Mouse (Mus musculus) hindbrain, embryonic 10.5 days (tissue): ENCODE measurements around the gene Nsun6. TPM values are rescaled to one million over a fixed set of nuclear protein-coding genes. Genes with fewer than 3 reads are reported as not detected.

Experiments
- DNase-seq: peaks from one replicate; pipeline ENCODE4 v3.0.0-alpha.2; 2017; ENCODE audit warnings: low spot score
- H3K27ac ChIP-seq: fragments of 300-500 bp; sonication (generic); 2 replicates; pipeline ENCODE4 v1.5.1; 2016; ENCODE audit warnings: mild to moderate bottlenecking, moderate library complexity
- H3K27me3 ChIP-seq: fragments of 300-500 bp; sonication (generic); 2 replicates; pipeline ENCODE4 v1.6.1; 2016; ENCODE audit warnings: mild to moderate bottlenecking; ENCODE audit not compliant: poor library complexity, insufficient read depth, severe bottlenecking
- H3K36me3 ChIP-seq: fragments of 300-500 bp; sonication (generic); 2 replicates; pipeline ENCODE4 v1.6.1; 2016; ENCODE audit warnings: mild to moderate bottlenecking, moderate library complexity
- H3K4me1 ChIP-seq: fragments of 300-500 bp; sonication (generic); replicated peaks from 2 replicates; pipeline ENCODE4 v1.6.1; 2016; ENCODE audit warnings: mild to moderate bottlenecking
- H3K4me3 ChIP-seq: fragments of 300-500 bp; sonication (generic); 2 replicates; pipeline ENCODE4 v1.5.1; 2016; ENCODE audit warnings: mild to moderate bottlenecking, moderate library complexity
- H3K9me3 ChIP-seq: fragments of 300-500 bp; sonication (generic); 2 replicates; pipeline ENCODE4 v1.6.1; 2016; ENCODE audit warnings: mild to moderate bottlenecking, moderate library complexity
- WGBS: fragments of 180-500 bp; shearing (Covaris S2); methylation state at CpG from one replicate; pipeline ENCODE4 v1.1.7; 2016; 5-methylcytosine and 5-hydroxymethylcytosine counted together
- polyA plus RNA-seq: library from polyadenylated mRNA; unstranded; fragments of >200 nt; fragmentation: Nextera tagmentation; extraction: Ambion mirVana; gene quantifications from 2 replicates; pipeline ENCODE4 v1.2.1, GENCODE M21; 2016

Gene Nsun6
- polyA plus RNA-seq, 1 experiment from 2014 or later = 12.8 TPM

- WGBS = 8% methylated on average over 20 of the region's 20 CpGs
- Histone ChIP-seq H3K27ac (peak within 1 kb of the TSS; percentile 68), H3K9me3 (no peaks in the 10 kb centered on the region)
Observed at GRCm38 (mm10) chr2:15049117-15049873, 5.6 kb downstream of the Nsun6 start, which contains the start of gene Arl5b. Gene Arl5b, plus strand, starts transcription at chr2:15049395.

GRCm38 (mm10) chr2:15040326-15040725 lies 14.5 kb downstream of the Nsun6 start:
- Histone ChIP-seq H3K36me3 (peaks cover 32% of the 10 kb centered on the region), H3K27ac (no peak overlapping the region), H3K4me3 (no peak overlapping the region), H3K4me1 (no peaks in the 10 kb centered on the region), H3K9me3 (no peaks in the 10 kb centered on the region), H3K27me3 (no peaks in the 10 kb centered on the region)
- DNase-seq = peak; percentile 13
- WGBS = 58% methylated on average over 5 of the region's 5 CpGs

More at GRCm38 (mm10) chr2:15049117-15049873, 5.6 kb downstream of the Nsun6 start, which contains the start of gene Arl5b:
- H3K4me1 ChIP-seq = peaks cover 14% of the 10 kb centered on the region; the same call in 1 of the 2 replicates
- peak within 1 kb of the TSS; percentile 58 for H3K4me3 ChIP-seq
- H3K36me3 ChIP-seq = peaks cover 17% of the 10 kb centered on the region
- peak; percentile 88 for DNase-seq
- H3K27me3 ChIP-seq = no peaks in the 10 kb centered on the region

DNA sequence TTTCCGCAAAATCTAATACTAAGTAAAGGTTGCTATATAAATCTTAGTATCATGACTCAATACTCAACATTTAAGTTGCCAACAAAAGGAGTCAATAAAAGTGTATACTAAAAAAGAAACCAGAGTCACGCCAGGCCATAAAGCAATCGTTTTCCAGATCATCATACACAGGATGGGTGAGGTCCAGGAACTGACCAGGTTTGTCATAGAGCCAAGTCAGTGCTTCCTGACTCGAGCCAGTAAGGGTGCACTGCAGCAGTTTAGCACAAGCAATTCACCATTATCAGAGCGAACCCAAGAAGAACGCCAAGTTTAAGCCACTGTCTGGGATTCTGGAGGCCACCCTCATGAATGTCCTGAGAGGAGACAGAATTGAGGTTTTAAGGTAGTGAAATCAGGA lies 16.2 kb downstream of the Nsun6 start:
- peaks cover 27% of the 10 kb centered on the region for H3K36me3 ChIP-seq
- DNase-seq = no peak
- no peak overlapping the region for H3K4me3 ChIP-seq
- H3K27ac ChIP-seq = no peak overlapping the region
- 90% methylated on average over 6 of the region's 6 CpGs for WGBS
- no peaks in the 10 kb centered on the region for H3K4me1 ChIP-seq
- no peaks in the 10 kb centered on the region for H3K9me3 ChIP-seq
- no peaks in the 10 kb centered on the region for H3K27me3 ChIP-seq

DNA sequence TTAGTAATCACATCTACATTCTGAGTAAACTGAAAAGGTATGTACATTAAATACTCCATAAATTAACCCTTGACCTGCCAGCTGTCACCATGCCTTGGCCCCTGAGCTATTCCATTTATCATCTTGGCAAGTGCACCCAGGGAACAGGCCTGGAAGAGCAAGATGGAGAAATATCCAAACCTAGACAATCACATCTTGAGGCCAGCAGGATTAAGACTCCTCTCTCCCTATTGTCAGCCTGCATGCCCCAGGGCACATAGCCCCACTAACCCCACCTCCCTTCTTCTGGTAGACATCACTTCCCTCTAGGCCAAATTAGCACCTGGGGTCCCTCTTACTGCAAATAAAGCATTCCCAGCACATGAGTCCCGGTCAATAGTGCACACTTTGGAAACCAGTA lies 27.1 kb downstream of the Nsun6 start:
- no peak overlapping the region for H3K4me3 ChIP-seq
- no peak for DNase-seq
- H3K27ac ChIP-seq = no peak overlapping the region
- peaks cover 18% of the 10 kb centered on the region for H3K36me3 ChIP-seq
- 88% methylated on average over 1 of the region's 1 CpGs for WGBS
- H3K4me1 ChIP-seq = no peaks in the 10 kb centered on the region
- no peaks in the 10 kb centered on the region for H3K27me3 ChIP-seq
- no peaks in the 10 kb centered on the region for H3K9me3 ChIP-seq

DNA sequence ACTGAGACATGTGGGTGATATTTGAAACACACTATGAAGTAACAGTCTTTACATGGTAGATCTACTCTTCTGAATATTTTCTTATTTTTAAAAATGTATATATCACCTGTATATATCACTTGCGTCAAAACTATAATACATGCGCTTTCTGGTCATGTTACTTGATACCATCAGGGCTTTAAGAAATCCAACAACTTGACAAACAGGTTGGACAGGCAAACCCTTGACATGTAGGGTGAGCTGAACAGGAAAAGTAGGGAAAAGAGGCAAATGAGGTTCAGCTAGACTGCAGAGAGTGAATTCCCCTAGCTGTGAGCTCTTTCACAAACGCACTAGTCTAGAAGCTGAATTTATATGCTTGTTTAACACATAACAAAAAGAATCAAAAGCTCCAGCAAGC lies 28.1 kb downstream of the Nsun6 start:
- DNase-seq = no peak
- H3K36me3 ChIP-seq = peaks cover 14% of the 10 kb centered on the region
- no peaks in the 10 kb centered on the region for H3K9me3 ChIP-seq
- H3K4me3 ChIP-seq = no peak overlapping the region
- H3K27me3 ChIP-seq = no peaks in the 10 kb centered on the region
- 89% methylated on average over 3 of the region's 3 CpGs for WGBS
- no peaks in the 10 kb centered on the region for H3K4me1 ChIP-seq
- no peak overlapping the region for H3K27ac ChIP-seq

DNA sequence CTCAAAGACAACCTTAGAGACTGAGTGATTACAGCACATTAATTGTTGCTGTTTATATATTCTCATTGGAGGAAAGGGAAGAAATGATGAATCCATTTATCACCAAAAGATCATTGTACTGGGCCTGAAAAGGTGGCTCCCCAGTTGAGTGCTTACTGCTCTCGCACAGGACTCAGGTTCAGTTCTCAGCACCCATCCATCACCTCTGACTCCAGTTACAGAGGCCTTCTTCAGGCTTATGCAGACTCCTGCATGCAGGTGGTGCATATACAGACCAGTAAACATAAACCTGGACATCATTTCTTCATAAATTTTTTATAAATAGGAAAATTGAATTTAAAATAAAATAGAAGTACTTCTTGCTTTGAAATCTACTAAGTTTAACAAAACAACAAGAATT lies 46.8 kb downstream of the Nsun6 start:
- Histone ChIP-seq H3K36me3 (peaks cover 49% of the 10 kb centered on the region), H3K27ac (no peak overlapping the region)
- 94% methylated on average over 1 of the region's 1 CpGs for WGBS

DNA sequence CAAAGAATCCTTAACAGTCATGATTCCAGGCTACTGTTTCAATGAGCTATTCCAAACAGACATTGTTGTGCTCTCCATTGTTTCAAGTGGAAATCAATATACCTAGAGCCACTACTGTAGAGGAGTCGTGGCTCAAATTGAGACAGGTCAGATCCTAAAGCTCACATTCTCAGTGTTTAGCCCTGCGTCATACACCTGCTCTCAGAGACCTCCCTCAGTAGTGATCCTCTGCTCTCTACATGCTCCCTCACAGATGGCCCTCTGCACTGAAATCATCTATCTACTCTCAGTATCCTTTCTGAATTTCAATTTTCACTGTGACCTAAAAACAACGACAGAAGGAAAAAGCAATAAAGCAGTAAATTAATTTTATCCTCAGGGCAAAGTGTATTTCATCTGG lies 47.3 kb downstream of the Nsun6 start:
- WGBS = 85% methylated on average over 3 of the region's 3 CpGs
- 0 out of 2 replicates have a peak, but pooled peaks cover 3% of the 10 kb centered on the region for H3K9me3 ChIP-seq
- H3K36me3 ChIP-seq = peaks cover 47% of the 10 kb centered on the region
- no peak overlapping the region for H3K27ac ChIP-seq
- DNase-seq = no peak
- H3K27me3 ChIP-seq = no peaks in the 10 kb centered on the region
- no peaks in the 10 kb centered on the region for H3K4me1 ChIP-seq
- no peak overlapping the region for H3K4me3 ChIP-seq

More for the DNA sequence above, 46.8 kb downstream of the Nsun6 start:
- Histone ChIP-seq H3K9me3 (0 out of 2 replicates have a peak, but pooled peaks cover 3% of the 10 kb centered on the region), H3K4me1 (no peaks in the 10 kb centered on the region), H3K4me3 (no peak overlapping the region), H3K27me3 (no peaks in the 10 kb centered on the region)
- no peak for DNase-seq

DNA sequence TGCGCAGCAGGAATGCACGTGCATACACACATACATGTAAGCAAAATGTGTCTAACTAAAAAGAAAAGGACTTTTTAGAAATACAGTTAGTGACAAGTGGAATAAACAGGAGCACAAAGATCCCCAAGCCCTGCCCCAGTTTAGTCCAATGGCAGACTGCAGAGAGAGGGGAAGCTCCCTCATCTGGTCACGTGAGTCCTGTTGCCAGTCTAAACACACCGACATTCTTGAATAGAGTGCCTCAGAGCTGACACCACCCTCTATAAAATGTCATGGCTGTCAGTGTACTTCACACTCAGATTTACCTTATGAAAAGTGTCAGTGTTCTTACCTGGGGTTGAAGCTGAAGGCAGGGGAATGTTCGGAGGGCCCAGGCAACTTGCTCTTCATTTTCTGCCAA lies 57.0 kb downstream of the Nsun6 start:
- H3K27ac ChIP-seq = no peak overlapping the region
- H3K27me3 ChIP-seq = no peaks in the 10 kb centered on the region
- H3K4me3 ChIP-seq = no peak overlapping the region
- no peak for DNase-seq
- peaks cover 19% of the 10 kb centered on the region for H3K36me3 ChIP-seq
- no peaks in the 10 kb centered on the region for H3K9me3 ChIP-seq
- no peaks in the 10 kb centered on the region for H3K4me1 ChIP-seq
- 91% methylated on average over 5 of the region's 5 CpGs for WGBS

- H3K9me3 ChIP-seq = no peaks in the 10 kb centered on the region
- peaks cover 25% of the 10 kb centered on the region for H3K36me3 ChIP-seq
- no peaks in the 10 kb centered on the region for H3K27me3 ChIP-seq
- no peak for DNase-seq
- no peak overlapping the region for H3K27ac ChIP-seq
- 84% methylated on average over 4 of the region's 4 CpGs for WGBS
- H3K4me1 ChIP-seq = no peaks in the 10 kb centered on the region
- H3K4me3 ChIP-seq = no peak overlapping the region
Observed at GRCm38 (mm10) chr2:14996036-14996435, 58.8 kb downstream of the Nsun6 start.

DNA sequence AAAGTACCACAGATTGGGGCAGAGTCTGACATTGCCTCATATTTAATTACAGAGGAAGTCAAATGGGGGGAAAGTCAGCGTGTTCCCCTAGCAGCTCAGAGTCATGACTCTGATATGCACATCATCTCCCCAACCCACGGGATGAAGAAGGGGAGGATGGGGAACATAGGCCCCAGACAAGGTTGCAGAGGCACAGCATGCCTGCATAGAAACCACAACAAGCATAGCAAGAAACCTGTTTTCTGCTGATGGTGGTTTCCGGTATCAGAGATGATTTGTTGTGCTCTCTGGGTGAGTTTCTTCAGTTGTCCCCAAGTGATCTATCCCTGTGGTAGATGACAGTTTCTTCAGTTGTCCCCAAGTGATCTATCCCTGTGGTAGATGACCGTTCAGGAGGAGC lies 62.3 kb downstream of the Nsun6 start:
- Histone ChIP-seq H3K36me3 (peaks cover 17% of the 10 kb centered on the region), H3K27ac (no peak overlapping the region), H3K4me3 (no peak overlapping the region), H3K4me1 (no peaks in the 10 kb centered on the region), H3K9me3 (no peaks in the 10 kb centered on the region), H3K27me3 (no peaks in the 10 kb centered on the region)
- DNase-seq = no peak
- WGBS = 95% methylated on average over 4 of the region's 4 CpGs

- WGBS = 86% methylated on average over 4 of the region's 4 CpGs
Observed at GRCm38 (mm10) chr2:14989350-14989749, 65.5 kb downstream of the Nsun6 start.

DNA sequence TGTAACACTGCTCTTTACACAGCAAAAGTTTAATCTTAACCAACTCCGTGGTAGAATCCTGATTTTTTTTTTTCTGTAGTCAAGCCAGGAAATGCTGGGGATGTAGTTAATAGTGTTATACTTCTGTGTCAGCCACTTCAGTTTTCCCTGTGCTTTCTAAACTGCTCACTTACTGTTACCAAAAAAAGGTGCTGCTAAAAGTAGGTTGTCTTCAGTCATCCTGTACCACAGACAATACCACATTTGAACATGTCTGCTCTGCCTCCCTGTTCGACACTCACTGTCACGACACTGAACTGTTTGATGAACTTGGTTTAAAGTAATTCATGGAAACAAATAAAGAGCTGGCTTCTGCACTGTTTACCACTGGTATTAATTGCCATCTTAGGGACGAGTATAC lies 66.4 kb downstream of the Nsun6 start:
- Histone ChIP-seq H3K27ac (no peak overlapping the region), H3K4me3 (no peak overlapping the region), H3K36me3 (peaks cover 23% of the 10 kb centered on the region), H3K27me3 (no peaks in the 10 kb centered on the region), H3K4me1 (no peaks in the 10 kb centered on the region), H3K9me3 (no peaks in the 10 kb centered on the region)
- 93% methylated on average over 4 of the region's 4 CpGs for WGBS
- DNase-seq = no peak

More at GRCm38 (mm10) chr2:14989350-14989749, 65.5 kb downstream of the Nsun6 start:
- H3K4me3 ChIP-seq = no peak overlapping the region
- H3K27me3 ChIP-seq = no peaks in the 10 kb centered on the region
- H3K4me1 ChIP-seq = no peaks in the 10 kb centered on the region
- peaks cover 18% of the 10 kb centered on the region for H3K36me3 ChIP-seq
- H3K27ac ChIP-seq = no peak overlapping the region
- H3K9me3 ChIP-seq = no peaks in the 10 kb centered on the region
- DNase-seq = no peak

DNA sequence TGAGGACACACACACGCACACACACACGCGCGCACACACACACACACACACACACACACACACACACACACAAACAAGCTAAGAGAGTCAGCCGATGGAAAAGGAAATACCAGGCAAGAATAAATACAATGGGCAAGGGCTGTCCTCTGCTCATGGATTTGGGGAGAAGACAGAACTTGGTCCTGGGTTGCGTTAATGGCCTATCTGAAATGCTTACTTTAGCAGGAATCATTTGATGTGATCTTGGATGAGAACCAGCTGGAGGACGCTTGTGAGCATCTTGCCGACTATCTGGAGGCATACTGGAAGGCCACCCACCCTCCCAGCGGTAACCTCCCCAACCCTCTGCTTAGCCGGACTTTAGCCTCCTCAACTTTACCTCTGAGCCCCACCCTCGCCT lies 70.8 kb downstream of the Nsun6 start:
- Histone ChIP-seq H3K27me3 (no peaks in the 10 kb centered on the region), H3K4me1 (no peaks in the 10 kb centered on the region), H3K36me3 (peaks cover 15% of the 10 kb centered on the region), H3K9me3 (no peaks in the 10 kb centered on the region), H3K4me3 (no peak overlapping the region), H3K27ac (no peak overlapping the region)
- no peak for DNase-seq
- 88% methylated on average over 11 of the region's 11 CpGs for WGBS
